Mouse (Mus musculus) liver, postnatal 0 days (tissue): Measurements from ENCODE around the gene Nipa2.

Experiments
- CTCF ChIP-seq: sonication (generic); IDR thresholded peaks from 2 replicates; pipeline ENCODE4 v1.5.1; 2016; ENCODE audit warnings: antibody characterized with exemption, low read depth
- EP300 ChIP-seq: IDR thresholded peaks from 2 replicates; pipeline ENCODE4 v1.6.1; 2016; ENCODE audit warnings: antibody characterized with exemption, low read depth, mild to moderate bottlenecking

DNA sequence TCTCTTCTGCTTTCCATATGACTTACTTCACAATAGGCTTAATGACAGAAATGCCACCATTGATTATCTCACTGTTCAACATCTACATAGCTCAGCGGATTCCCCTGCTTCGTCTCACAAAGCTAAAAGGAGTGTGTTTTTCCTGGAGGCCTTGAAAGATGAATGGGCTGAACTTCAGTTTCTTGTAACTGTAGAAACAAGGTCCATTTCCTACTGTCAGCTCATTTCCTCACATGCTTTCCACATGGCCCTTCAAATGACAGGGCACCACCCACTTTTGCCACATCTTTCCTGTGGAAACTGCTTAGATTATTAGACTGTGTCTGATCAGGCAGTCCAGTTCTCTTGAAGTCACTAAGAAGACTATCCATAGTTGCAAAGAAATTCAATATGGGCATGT, 33.6 kb downstream of the Nipa2 start:
- TF ChIP-seq CTCF (no peak), EP300 (no peak)
